In the genomic region with DNA sequence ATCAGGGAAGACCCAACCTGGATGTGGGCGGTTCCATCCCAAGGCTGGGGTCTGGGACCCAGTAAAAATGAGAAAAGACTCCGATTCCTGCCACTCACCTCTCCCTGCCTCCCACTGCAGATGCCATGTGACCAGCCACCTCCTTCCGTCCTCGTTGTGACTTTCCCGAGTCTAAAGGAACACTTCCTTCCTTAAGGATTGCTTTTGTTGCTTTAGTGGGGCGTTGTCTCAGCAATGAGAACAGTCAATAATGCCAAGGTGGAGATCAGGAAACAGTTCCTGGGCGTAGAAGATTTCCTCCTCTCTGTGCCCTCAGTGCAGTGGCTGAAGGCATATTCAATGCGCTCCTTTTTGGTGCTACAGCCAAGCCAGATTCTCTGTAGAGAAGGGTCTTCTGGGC, we compare ENCODE assay signal across 10 mouse cellular contexts. TPM values are rescaled to one million over a fixed set of nuclear protein-coding genes. Genes with fewer than 3 reads are reported as not detected.
DNase-seq lines count a peak whose midpoint lies in the region; ATAC-seq and TF ChIP-seq lines count a peak whose summit lies in the region.
"Had no signal": no experiment of that assay in that cellular context is flagged by ENCODE, and none has a peak within 500 bp of the region (broad histone marks: within the 10 kb centered on the region; RNA-seq: fewer than 3 reads in every experiment).

No protein-coding gene starts in this region.

- DNase-seq in gastrocnemius, adult 2 months: no peak
- DNase-seq in gastrocnemius, adult 8-10 months (ENCODE audit: low spot score in 2 of 2): no peak
- no peak for DNase-seq in limb, embryonic 10.5 days (ENCODE audit: low spot score)
- DNase-seq in adrenal gland, adult 8-10 months: no peak
- DNase-seq in cerebellum, postnatal 36 days: no peak

- no peaks in the 10 kb centered on the region for H3K27me3 ChIP-seq in limb, embryonic 12.5 days
- H3K27me3 ChIP-seq in limb, embryonic 10.5 days (ENCODE audit: low read depth, poor library complexity, severe bottlenecking): no peaks in the 10 kb centered on the region
- no peaks in the 10 kb centered on the region for H3K27me3 ChIP-seq in intestine, embryonic 16.5 days (replicated peaks; ENCODE audit: control insufficient read depth, insufficient read depth, low read length)
- H3K27me3 ChIP-seq in small intestine, adult 2 months (ENCODE audit: control insufficient read depth, insufficient read depth, low read length): no peaks in the 10 kb centered on the region

- WGBS in limb, embryonic 12.5 days: 86% methylated on average over 8 of the region's 8 CpGs
- WGBS in limb, embryonic 10.5 days: 87% methylated on average over 8 of the region's 8 CpGs
- WGBS in intestine, embryonic 16.5 days: 57% methylated on average over 8 of the region's 8 CpGs
- 26% methylated on average over 8 of the region's 8 CpGs for WGBS in small intestine, adult 2 months

- no peaks in the 10 kb centered on the region for H3K9me3 ChIP-seq in limb, embryonic 12.5 days
- no peaks in the 10 kb centered on the region for H3K9me3 ChIP-seq in limb, embryonic 10.5 days (replicated peaks)
- H3K9me3 ChIP-seq in intestine, embryonic 16.5 days (ENCODE audit: control insufficient read depth, low read length): no peaks in the 10 kb centered on the region
- H3K9me3 ChIP-seq: G1E; hindbrain, embryonic 10.5 days had no signal

- no peak for TF ChIP-seq POLR2A in small intestine, adult 2 months (IDR thresholded peaks at IDR 0.05; ENCODE audit: low read depth, low read length)

- 0 out of 2 replicates have a peak, but pooled peaks cover 4% of the 10 kb centered on the region for H3K4me1 ChIP-seq in limb, embryonic 12.5 days (replicated peaks)
- H3K4me1 ChIP-seq in limb, embryonic 10.5 days: no peaks in the 10 kb centered on the region
- H3K4me1 ChIP-seq in intestine, embryonic 16.5 days (ENCODE audit: control insufficient read depth, insufficient read depth, low read length): peaks cover 27% of the 10 kb centered on the region
- peaks cover 33% of the 10 kb centered on the region for H3K4me1 ChIP-seq in small intestine, adult 2 months (ENCODE audit: control insufficient read depth, insufficient read depth, insufficient read length, low read length)

- peak overlapping the region; percentile 28 for H3K4me3 ChIP-seq in gastrocnemius, adult 2 months
- H3K4me3 ChIP-seq in limb, embryonic 12.5 days (replicated peaks): no peak overlapping the region
- H3K4me3 ChIP-seq in limb, embryonic 10.5 days: no peak overlapping the region
- no peak overlapping the region for H3K4me3 ChIP-seq in intestine, embryonic 16.5 days (ENCODE audit: low read length)
- peak overlapping the region; percentile 2; the same call in 1 of the 2 replicates for H3K4me3 ChIP-seq in small intestine, adult 2 months (ENCODE audit: low read depth, low read length)
- H3K4me3 ChIP-seq: hindbrain, embryonic 10.5 days had no signal

- ATAC-seq in limb, embryonic 12.5 days (ENCODE audit: insufficient number of reproducible peaks, insufficient read depth, low FRiP score, low TSS enrichment, low read depth): no peak
- peak; percentile 46 for ATAC-seq in intestine, embryonic 16.5 days

- H3K27ac ChIP-seq in gastrocnemius, adult 2 months: peak overlapping the region; percentile 70
- H3K27ac ChIP-seq in limb, embryonic 12.5 days: 0 out of 2 replicates have a peak overlapping the region, but pooled peaks have one; percentile 4
- H3K27ac ChIP-seq in limb, embryonic 10.5 days: no peak overlapping the region
- peak overlapping the region; percentile 84 for H3K27ac ChIP-seq in intestine, embryonic 16.5 days (ENCODE audit: low read length)
- peak overlapping the region; percentile 87 for H3K27ac ChIP-seq in small intestine, adult 2 months (ENCODE audit: insufficient read depth, low read depth, low read length)
- H3K27ac ChIP-seq: hindbrain, embryonic 10.5 days had no signal

- no peak overlapping the region for H3K4me2 ChIP-seq in limb, embryonic 12.5 days
- no peak overlapping the region for H3K4me2 ChIP-seq in intestine, embryonic 16.5 days (ENCODE audit: low read depth, low read length)

- H3K36me3 ChIP-seq in limb, embryonic 12.5 days: peaks cover 30% of the 10 kb centered on the region
- H3K36me3 ChIP-seq in limb, embryonic 10.5 days: peaks cover 88% of the 10 kb centered on the region
- H3K36me3 ChIP-seq in intestine, embryonic 16.5 days (ENCODE audit: control insufficient read depth, insufficient read depth, low read length): no peaks in the 10 kb centered on the region
- H3K36me3 ChIP-seq in small intestine, adult 2 months (ENCODE audit: control insufficient read depth, insufficient read depth, low read length): peaks cover 5% of the 10 kb centered on the region

- no peak for TF ChIP-seq CTCF in gastrocnemius, adult 2 months (IDR thresholded peaks at IDR 0.05)
- no peak for TF ChIP-seq CTCF in small intestine, adult 2 months (IDR thresholded peaks at IDR 0.05; ENCODE audit: extremely low read depth, insufficient read length, insufficient replicate concordance, low read depth, low read length)

- H3K9ac ChIP-seq in limb, embryonic 12.5 days (replicated peaks): no peak overlapping the region
- H3K9ac ChIP-seq in intestine, embryonic 16.5 days (ENCODE audit: low read depth, low read length): no peak overlapping the region

- intact Hi-C loops in gastrocnemius, adult 2 months (cut with DNase I): no loop called here

RNA-seq across cellular contexts. Expression of a gene that starts 12.4 kb away (rescaled TPM):
- total RNA-seq in gastrocnemius, adult 2 months (2021): 1 to 10 TPM; 5.0 to 6.4 TPM
- 1 to 10 TPM; 4.8 to 5.6 (median 5.1) TPM for total RNA-seq in gastrocnemius, adult 8-10 months (2022)
- 35.1 and 37.8 TPM in 2 replicates for polyA plus RNA-seq in limb, embryonic 12.5 days (2016; fragmentation: Nextera tagmentation; extraction: Ambion mirVana)
- polyA plus RNA-seq in limb, embryonic 10.5 days (2016; fragmentation: Nextera tagmentation; extraction: Ambion mirVana): 46.7 and 47.4 TPM in 2 replicates
- 28.1 and 29.9 TPM in 2 replicates for polyA plus RNA-seq in intestine, embryonic 16.5 days (2015; fragmentation: Nextera tagmentation; extraction: Ambion mirVana)
- 8.4 and 19.8 TPM in 2 replicates for polyA plus RNA-seq in small intestine, adult 2 months (2012; rRNA removed)
- 10 to 100 TPM; 18.7 to 25.0 (median 22.4) TPM for total RNA-seq in adrenal gland, adult 8-10 months (2022)

RNA-seq across cellular contexts. Expression of a gene that starts 12.5 kb away (rescaled TPM):
- 10 to 100 TPM; 43.3 to 49.0 TPM for total RNA-seq in gastrocnemius, adult 2 months (2021)
- total RNA-seq in gastrocnemius, adult 8-10 months (2022): 10 to 100 TPM; 40.0 to 46.6 (median 41.9) TPM
- polyA plus RNA-seq in limb, embryonic 12.5 days (2016; fragmentation: Nextera tagmentation; extraction: Ambion mirVana): 40.6 and 41.4 TPM in 2 replicates
- 22.2 and 25.5 TPM in 2 replicates for polyA plus RNA-seq in limb, embryonic 10.5 days (2016; fragmentation: Nextera tagmentation; extraction: Ambion mirVana)
- 39.8 and 43.3 TPM in 2 replicates for polyA plus RNA-seq in intestine, embryonic 16.5 days (2015; fragmentation: Nextera tagmentation; extraction: Ambion mirVana)
- 54.1 and 74.3 TPM in 2 replicates for polyA plus RNA-seq in small intestine, adult 2 months (2012; rRNA removed)
- total RNA-seq in adrenal gland, adult 8-10 months (2022): 100 to 1,000 TPM in 2 of 4 experiments, 10 to 100 TPM in 2; 94.2 to 112 (median 99.9) TPM

Comparison
In these comparisons a context has a peak if more than half of its experiments do, and no peak if none do; other contexts are left out.
1. H3K4me3 ChIP-seq: peak in gastrocnemius, adult 2 months (single experiment) and small intestine, adult 2 months (single experiment); none in limb, embryonic 12.5 days (single experiment), limb, embryonic 10.5 days (single experiment) and intestine, embryonic 16.5 days (single experiment).